Mouse (Mus musculus): ENCODE results near the gene Adgrf1. TPM values are rescaled to one million over a fixed set of nuclear protein-coding genes. Genes with fewer than 3 reads are reported as not detected.

The Adgrf1 gene
- total RNA-seq (2021), result not detected

DNA sequence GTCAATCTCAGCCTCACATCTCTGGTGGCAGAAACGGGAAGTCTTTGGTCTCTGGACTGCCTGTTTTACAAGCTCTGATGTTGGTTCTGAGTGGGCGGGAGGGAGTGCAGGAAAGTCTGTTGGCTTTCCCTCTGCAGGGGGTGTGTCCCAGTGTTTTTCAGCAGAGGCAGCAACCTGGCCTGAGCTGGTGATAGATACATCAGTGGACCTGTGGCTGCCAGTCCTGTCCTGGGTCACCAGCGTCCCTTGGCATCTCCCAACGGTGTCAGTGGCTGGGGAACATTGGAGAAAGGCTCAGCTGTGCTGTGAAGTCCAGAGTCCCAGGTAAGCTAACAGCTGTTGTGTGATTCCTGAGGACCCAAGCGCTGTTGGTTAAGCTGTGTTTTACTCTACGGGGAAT is at the start of gene Adgrf1:
Gene Adgrf1, plus strand, starts transcription at position 169 of the 400 bp plus-strand sequence.
- DNase-seq, result no peak
- intact Hi-C loops (cut with DNase I), result no loop called here

- DNase-seq, result no peak
- intact Hi-C loops (cut with DNase I), result loop anchor here (5.0 kb wide), 1 partner anchor 84 kb away; no protein-coding TSS in a partner anchor
Measured at GRCm38 (mm10) chr17:43226101-43226500, 44.0 kb upstream of the Adgrf1 start.

GRCm38 (mm10) chr17:43229621-43230513 is 40.3 kb upstream of the Adgrf1 start:
- DNase-seq, result peak; percentile 74 to 87
- intact Hi-C loops (cut with DNase I), result loop anchor here (1.0 to 5.0 kb wide), 4 partner anchors 88 to 218 kb away; partner anchors contain the start of gene Tnfrsf21

DNA sequence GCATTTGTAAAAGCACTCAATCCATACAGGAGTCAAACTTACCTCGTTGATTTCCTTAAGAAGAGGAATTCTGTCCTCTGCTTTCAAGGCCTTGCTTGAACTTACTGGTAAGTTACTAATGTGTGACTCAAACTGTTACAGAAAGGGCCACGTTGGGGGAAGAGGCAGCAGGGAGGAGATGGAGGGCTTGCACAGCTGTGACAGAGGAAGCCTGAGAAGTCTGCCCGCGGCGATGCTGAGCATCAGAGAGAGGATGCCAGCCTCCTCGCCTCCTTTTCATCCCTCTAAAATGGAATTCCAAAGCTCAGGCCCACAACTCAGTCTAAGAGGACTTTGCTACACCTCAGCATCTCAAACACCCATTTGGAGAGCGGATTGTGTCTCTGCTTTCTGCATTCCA is 39.3 kb upstream of the Adgrf1 start:
- intact Hi-C loops (cut with DNase I), result loop anchor here (1.0 to 5.0 kb wide), 2 partner anchors 149 to 215 kb away; partner anchors contain the start of gene Tnfrsf21
- DNase-seq, result no peak

DNA sequence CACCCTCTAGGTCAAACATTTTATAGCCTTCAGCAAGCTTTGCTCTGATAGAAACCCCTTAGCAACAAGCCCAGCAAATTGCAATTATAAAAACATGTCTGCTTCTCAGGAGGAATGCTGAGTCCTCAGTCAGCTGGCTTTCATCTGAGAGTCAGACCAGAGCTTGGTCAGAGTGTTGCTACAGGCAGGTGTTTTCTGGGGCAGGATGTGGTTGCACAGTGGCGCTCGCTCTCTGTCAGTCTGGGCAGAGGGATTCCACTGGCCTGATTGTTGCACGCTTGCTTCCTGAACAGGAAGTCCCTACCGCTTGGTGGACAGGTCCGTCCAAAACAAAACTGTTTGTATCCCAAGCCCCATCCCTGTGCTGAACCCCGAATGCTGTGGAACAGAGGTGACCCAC is 37.4 kb upstream of the Adgrf1 start:
- DNase-seq, result no peak
- intact Hi-C loops (cut with DNase I), result loop anchor here (5.0 kb wide), 1 partner anchor 150 kb away; no protein-coding TSS in a partner anchor

- intact Hi-C loops (cut with DNase I), result no loop called here
- no peak for DNase-seq
Measured at GRCm38 (mm10) chr17:43236656-43237250, 33.4 kb upstream of the Adgrf1 start.

GRCm38 (mm10) chr17:43239035-43239434 is 31.1 kb upstream of the Adgrf1 start:
- DNase-seq, result no peak
- intact Hi-C loops (cut with DNase I), result no loop called here

DNA sequence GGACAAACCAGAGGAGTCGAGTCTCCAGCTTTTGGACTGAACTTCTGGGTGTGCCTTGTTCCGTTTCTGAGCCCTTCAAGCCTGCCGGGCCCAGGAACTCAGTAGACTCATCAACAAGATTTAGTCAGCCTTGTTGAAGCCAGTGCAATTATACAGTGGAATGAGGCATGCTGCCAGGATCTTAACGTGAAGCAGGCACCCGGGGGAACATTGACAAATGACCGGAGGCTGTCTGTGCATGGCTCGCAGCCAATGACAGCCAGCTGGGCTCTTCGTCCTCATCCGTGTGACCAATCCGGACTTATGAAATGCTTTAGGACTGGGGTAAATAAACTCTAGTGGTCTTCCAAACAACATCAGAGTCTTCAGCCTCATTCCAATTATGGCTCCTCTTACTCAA is 29.0 kb upstream of the Adgrf1 start:
- intact Hi-C loops (cut with DNase I), result no loop called here
- peak; percentile 86 to 87 for DNase-seq

GRCm38 (mm10) chr17:43242609-43243008 is 27.5 kb upstream of the Adgrf1 start:
- intact Hi-C loops (cut with DNase I), result no loop called here
- DNase-seq, result no peak

DNA sequence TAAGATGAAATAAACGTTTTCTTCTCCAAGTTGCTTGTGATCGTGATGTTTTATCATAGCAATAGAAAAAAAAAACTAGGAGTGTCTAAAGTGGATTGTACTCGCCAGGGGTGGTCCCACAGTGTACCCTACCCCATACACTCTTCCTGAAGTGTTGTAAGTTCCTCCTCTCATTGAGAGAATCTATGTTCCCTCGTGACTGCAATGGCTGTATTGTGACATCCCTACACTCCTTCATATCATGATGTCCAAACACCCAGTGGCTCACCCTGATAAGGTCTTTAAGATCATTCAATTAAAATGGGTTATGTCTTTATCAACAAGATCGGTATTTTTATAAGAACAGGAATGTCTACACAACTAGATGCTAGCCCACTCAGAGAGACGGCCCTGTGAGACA is 24.8 kb upstream of the Adgrf1 start:
- intact Hi-C loops (cut with DNase I), result no loop called here
- no peak for DNase-seq

GRCm38 (mm10) chr17:43247245-43247644 is 22.9 kb upstream of the Adgrf1 start:
- intact Hi-C loops (cut with DNase I), result no loop called here
- DNase-seq, result no peak

- no peak for DNase-seq
- intact Hi-C loops (cut with DNase I), result no loop called here
Measured at GRCm38 (mm10) chr17:43249645-43250044, 20.5 kb upstream of the Adgrf1 start.

DNA sequence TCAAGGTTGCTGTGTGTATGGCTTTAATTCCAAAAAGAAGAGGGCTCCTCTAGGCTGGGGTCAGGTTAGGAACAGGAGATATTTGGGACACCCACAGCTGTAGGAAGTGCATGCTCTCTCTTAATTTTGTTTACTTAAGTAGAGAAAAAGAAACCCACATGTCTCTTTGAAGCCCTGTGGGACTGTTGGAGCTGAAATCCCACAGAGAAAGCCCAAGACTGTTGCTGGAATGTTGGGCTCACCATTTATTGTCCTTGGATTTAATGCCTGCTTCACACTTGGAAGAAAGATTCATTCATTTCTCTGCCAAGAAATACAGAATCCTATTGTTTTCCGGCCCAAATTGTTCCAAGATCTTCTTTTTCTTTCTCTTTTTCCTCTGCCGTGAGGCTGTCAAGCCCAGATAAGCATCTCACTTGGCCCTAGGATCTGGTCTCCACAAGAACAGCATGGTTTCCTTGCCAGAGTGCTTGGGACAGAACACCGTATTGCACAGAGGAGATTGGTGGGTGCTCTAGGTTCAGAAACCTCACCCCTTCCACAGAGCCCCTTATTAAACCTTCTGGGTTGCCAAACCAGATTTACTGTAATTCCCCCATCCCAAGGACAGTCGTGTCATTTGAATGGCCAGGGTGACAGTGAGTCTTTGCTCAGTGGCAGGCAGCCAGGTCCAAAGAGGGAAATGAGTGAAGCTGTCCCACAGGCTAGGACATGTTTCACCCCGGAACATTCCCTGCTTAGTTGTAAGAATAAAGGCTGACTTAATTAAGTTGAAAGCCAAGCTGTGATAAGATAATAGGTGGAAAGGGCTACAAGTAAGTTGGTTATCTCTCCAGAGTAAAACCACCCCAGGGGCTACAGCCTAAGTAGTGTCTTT is 18.6 kb upstream of the Adgrf1 start:
- DNase-seq, result peak; percentile 71 to 75
- intact Hi-C loops (cut with DNase I), result no loop called here

DNA sequence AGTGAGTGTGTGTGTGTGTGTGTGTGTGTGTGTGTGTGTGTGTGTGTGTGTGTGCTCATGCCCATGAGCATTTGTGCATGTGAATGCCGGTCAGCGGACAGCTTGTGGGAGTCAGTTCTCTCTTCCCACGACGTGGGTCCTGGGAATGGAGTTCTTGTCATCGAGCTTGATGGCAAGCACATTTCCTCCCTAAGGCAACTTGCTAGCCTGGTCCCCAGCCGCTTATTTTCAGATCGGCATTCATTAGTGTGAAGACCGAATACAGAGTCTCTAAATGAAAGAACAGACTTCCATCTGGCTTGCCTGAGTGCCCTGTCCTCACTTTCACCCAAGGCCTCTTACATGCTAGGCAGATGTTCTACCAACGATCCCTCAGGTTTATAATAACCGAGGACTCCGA is 17.3 kb upstream of the Adgrf1 start:
- DNase-seq, result peak; percentile 51 to 55
- intact Hi-C loops (cut with DNase I), result no loop called here

- peak; percentile 61 to 66 for DNase-seq
- intact Hi-C loops (cut with DNase I), result no loop called here
Measured at GRCm38 (mm10) chr17:43254261-43254660, 15.9 kb upstream of the Adgrf1 start.

- intact Hi-C loops (cut with DNase I), result no loop called here
- no peak for DNase-seq
Measured at GRCm38 (mm10) chr17:43256536-43257135, 13.5 kb upstream of the Adgrf1 start.

DNA sequence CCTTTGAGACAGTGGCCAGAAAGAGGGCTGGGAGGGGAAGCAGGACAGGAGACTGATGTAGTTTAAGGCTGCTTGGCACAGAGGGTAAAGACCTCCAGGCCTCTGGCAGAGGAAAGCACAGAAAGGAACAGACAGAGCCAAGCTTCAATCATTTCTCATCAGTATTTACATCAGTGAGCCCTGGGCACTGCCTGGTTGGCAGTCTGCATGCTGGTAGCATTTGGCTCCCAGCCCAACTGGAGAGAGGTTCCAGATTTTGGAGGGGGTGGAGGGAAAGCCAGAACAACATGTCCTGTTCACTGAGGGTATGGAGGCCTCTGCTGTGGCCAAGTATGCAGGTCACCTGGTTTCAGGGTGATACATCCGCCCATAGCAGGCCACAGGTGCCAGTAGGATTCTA is 12.4 kb upstream of the Adgrf1 start:
- DNase-seq, result peak in 1 of 2 experiments; percentile 54

DNA sequence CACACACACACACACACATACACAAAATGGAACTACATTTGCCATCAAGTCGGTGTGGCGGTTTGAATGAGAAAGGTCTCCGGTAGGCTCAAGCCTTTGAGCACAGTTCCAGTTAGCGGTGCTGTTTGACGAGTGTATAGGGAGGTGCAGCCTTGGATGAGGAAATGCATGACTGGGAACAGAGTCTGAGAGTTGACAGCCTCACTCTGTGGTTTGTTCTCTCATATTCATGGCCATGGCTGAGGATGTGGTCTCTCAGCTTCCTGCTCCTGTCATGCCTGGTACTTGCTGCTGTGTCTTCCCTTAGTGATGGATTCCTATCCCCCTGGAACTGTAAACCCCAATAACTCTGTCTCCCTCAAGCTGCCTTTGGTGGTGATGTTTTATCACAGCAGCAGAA is 8.2 kb upstream of the Adgrf1 start:
- intact Hi-C loops (cut with DNase I), result no loop called here
- DNase-seq, result no peak

More for the DNA sequence above, 12.4 kb upstream of the Adgrf1 start:
- intact Hi-C loops (cut with DNase I), result no loop called here

- DNase-seq, result no peak
- intact Hi-C loops (cut with DNase I), result loop anchor here (1.0 to 2.0 kb wide), 3 partner anchors 60 to 254 kb away; no protein-coding TSS in a partner anchor
Measured at GRCm38 (mm10) chr17:43264739-43265138, 5.4 kb upstream of the Adgrf1 start.

DNA sequence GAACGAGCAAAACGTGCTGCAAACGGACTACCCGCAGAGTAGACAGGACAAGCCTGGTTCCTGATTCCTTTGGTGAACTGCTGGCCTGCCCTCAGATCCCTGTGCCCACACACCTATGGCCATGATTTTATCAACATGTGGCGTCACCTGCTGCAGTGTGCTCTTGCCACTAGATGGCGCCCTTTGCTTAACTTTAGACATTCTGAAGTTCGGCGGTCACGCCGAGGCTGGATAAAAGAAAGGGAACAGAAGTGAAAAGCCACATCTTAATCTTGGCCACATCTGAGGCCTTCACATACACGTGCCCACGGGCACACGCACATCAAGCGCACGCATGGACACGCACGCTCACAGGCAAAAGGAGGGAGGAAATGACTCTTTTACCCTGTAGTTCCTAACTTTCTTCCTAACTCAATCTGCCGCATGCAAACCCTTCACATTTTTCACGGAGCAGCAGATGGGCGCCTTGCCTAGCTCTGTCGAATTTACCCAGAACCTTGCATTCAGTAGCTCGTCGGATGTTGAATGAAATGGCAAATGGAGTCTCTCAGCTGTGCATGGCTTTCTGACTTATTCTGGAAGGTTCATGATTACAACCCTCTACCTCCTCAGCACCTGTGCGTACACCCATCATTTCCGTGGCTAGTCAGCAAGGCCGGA is 4.8 kb upstream of the Adgrf1 start:
- intact Hi-C loops (cut with DNase I), result loop anchor here (1.0 to 2.0 kb wide), 3 partner anchors 59 to 253 kb away; no protein-coding TSS in a partner anchor
- peak; percentile 77 to 84 for DNase-seq
